Mouse (Mus musculus): ENCODE measurements around the gene Prelp.

Prelp gene

GRCm38 (mm10) chr1:133899043-133899542 lies 22.1 kb downstream of the Prelp start:
- no peak for DNase-seq (ENCODE audit: low read depth, low spot score)

- DNase-seq (ENCODE audit: low read depth, low spot score), result no peak
Measured at GRCm38 (mm10) chr1:133897293-133897692, 23.9 kb downstream of the Prelp start.

- no peak for DNase-seq (ENCODE audit: low read depth, low spot score)
Measured at GRCm38 (mm10) chr1:133891489-133891888, 29.7 kb downstream of the Prelp start.

GRCm38 (mm10) chr1:133889949-133890598 lies 31.1 kb downstream of the Prelp start:
- DNase-seq (ENCODE audit: low read depth, low spot score), result no peak

- no peak for DNase-seq (ENCODE audit: low read depth, low spot score)
Measured at GRCm38 (mm10) chr1:133887538-133888250, 33.5 kb downstream of the Prelp start.

- DNase-seq (ENCODE audit: low read depth, low spot score), result no peak
Measured at GRCm38 (mm10) chr1:133887044-133887443, 34.2 kb downstream of the Prelp start.

- DNase-seq (ENCODE audit: low read depth, low spot score), result no peak
Measured at GRCm38 (mm10) chr1:133886431-133886830, 34.8 kb downstream of the Prelp start.

- no peak for DNase-seq (ENCODE audit: low read depth, low spot score)
Measured at GRCm38 (mm10) chr1:133885811-133886210, 35.4 kb downstream of the Prelp start.

- DNase-seq (ENCODE audit: low read depth, low spot score), result no peak
Measured at GRCm38 (mm10) chr1:133884746-133885145, 36.5 kb downstream of the Prelp start.

- no peak for DNase-seq (ENCODE audit: low read depth, low spot score)
Measured at GRCm38 (mm10) chr1:133884090-133884489, 37.1 kb downstream of the Prelp start.

- no peak for DNase-seq (ENCODE audit: low read depth, low spot score)
Measured at GRCm38 (mm10) chr1:133882283-133883217, 38.7 kb downstream of the Prelp start.

- no peak for DNase-seq (ENCODE audit: low read depth, low spot score)
Measured at GRCm38 (mm10) chr1:133881813-133882212, 39.4 kb downstream of the Prelp start.

- no peak for DNase-seq (ENCODE audit: low read depth, low spot score)
Measured at GRCm38 (mm10) chr1:133878825-133879423, 42.3 kb downstream of the Prelp start.

- no peak for DNase-seq (ENCODE audit: low read depth, low spot score)
Measured at GRCm38 (mm10) chr1:133876936-133877335, 44.3 kb downstream of the Prelp start.

- no peak for DNase-seq (ENCODE audit: low read depth, low spot score)
Measured at GRCm38 (mm10) chr1:133873086-133873813, 48.0 kb downstream of the Prelp start.

- no peak for DNase-seq (ENCODE audit: low read depth, low spot score)
Measured at GRCm38 (mm10) chr1:133871241-133871640, 50.0 kb downstream of the Prelp start.

GRCm38 (mm10) chr1:133869221-133869620 lies 52.0 kb downstream of the Prelp start:
- DNase-seq (ENCODE audit: low read depth, low spot score), result no peak

GRCm38 (mm10) chr1:133863257-133863997 lies 57.8 kb downstream of the Prelp start:
- DNase-seq (ENCODE audit: low read depth, low spot score), result no peak

- DNase-seq (ENCODE audit: low read depth, low spot score), result no peak
Measured at GRCm38 (mm10) chr1:133861028-133861427, 60.2 kb downstream of the Prelp start.
